Mouse (Mus musculus) MEL-GATA-1-ER (cell line): ENCODE data around the gene B4galt1.

Experiments used
- DNase-seq: peaks from one replicate; pipeline ENCODE4 v3.0.0-alpha.2; 2012; ENCODE audit warnings: low read depth; ENCODE audit errors: extremely low read depth

B4galt1 gene

DNA sequence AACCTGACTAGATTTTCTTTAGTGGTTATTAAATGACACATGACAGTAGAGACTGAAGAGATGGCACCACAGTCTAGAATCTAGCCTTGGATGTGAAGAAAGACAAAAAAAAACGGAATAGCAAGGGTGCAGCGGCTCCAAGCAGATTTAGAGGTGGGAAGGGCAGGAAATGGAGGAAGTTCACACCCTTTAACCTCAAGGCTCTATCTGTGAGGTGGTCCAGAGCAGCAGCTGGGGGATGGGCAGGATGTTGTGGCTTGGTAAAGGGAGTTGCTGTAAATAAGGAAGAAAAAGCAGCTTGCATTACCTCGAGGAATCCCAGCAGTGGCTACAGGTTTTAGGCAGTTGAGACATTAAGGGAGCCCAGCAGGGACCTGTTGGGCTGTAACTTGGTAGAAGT lies 72.7 kb downstream of the B4galt1 start:
- DNase-seq: peak; percentile 91

DNA sequence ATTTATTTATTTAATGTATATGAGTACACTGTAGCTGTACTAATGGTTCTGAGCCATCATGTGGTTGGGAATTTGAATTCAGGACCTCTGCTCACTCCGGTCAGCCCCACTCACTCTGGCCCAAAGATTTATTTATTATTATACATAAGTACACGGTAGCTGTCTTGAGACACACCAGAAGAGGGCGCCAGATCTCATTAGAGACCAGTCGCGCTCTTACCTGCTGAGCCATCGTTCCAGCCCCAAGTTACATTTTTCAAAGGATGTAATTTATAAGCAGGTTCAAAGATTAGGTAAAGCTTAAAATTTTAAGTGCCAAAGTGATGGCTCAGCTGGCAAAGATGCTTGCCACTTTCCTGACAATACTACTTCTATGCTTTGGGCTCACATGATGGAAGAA lies 75.1 kb downstream of the B4galt1 start:
- DNase-seq: no peak

DNA sequence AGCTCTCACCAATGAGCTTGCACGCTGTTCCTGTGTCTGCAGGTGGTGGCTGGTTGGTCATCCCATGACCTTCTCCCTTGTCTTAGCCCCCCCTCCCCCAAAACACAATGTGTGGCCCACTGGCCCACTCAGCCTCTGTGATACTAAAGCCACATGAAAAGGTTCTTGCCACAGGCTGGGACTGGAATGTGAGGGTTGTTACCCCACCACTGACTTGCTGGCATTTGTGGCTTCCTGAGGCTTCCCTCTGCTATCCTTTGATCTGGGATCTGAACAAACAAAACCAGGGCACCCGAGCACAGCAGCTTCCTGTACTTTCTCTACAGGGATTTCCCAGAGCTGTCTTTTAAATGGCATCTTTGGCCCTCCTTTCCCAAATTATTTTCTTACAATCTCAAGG lies 76.7 kb downstream of the B4galt1 start:
- no peak for DNase-seq

DNA sequence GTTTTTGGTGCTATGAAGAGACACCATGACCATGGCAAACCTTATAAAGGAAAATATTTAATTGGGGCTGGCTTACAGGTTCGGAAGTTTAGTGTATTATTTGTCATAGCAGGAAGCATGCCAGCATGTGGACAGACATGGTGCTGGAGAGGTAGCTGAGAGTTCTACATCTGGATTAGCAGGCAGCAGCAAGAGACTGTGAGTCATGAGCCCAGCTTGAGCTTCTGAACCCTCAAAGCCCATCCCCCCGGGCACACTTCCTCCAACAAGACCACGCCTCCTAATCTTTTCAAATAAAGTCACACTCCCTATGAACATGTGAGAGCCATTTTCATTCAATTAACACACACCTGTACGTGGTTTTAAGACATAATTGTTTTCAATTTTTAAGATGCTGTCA lies 77.4 kb downstream of the B4galt1 start:
- peak; percentile 50 for DNase-seq

DNA sequence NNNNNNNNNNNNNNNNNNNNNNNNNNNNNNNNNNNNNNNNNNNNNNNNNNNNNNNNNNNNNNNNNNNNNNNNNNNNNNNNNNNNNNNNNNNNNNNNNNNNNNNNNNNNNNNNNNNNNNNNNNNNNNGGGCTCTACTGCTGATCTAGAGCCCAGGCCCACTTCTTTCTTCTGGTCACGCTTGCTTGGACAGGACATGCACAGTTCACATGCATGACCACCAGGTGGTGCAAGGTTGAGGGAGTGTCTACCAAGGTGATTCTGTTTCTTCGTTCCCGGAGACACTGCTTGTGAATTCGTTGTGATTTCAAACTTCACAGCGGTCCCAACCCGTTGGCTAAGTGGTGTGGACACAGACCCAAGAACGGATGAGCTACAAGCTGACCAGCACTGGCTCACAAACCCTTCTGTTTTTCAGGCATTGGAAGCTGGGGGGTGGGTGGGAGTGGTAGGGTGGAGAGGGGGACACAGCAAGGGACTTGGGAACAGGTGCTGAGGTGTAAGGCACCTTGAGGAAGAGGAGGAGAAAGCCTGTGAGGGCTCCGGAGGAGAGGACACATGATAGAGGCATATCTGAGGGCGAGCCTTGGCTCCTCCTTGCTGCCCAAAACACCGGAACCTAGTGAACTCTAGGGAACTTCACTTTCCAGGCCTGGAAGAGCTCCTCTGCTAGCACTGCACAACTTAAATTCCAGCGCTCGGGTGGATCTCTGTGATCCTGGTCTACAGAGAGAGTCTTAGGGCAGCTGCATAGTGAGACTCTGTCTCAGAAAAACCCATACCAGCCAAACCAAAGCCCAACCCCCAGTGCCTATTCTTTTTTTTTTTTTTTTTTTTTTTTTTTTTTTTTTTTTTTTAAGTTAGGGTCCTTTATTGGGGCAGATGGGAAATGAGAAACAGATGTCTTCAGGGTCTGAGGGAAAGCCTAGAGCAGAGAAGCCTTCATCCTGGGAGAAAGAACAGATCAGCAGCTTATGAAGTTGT lies 79.2 kb downstream of the B4galt1 start:
- peak; percentile 63 for DNase-seq

DNA sequence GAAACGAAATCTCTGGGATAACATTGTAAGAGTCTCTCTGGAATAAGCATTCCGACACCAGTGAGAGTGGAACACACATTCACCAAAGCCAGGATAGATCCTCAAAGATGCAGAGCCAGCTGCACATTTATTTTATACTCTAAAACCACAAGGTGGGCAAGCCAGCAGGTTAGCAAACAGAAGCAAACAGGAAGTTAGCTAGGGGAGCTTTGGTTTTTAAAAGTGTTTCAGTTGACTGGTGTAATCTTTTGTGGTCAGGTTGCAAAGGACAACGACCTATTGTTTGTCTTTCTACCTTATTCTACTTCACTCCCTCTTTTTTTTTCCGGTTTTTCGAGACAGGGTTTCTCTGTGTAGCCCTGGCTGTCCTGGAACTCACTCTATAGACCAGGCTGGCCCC lies 93.9 kb downstream of the B4galt1 start:
- DNase-seq: no peak

DNA sequence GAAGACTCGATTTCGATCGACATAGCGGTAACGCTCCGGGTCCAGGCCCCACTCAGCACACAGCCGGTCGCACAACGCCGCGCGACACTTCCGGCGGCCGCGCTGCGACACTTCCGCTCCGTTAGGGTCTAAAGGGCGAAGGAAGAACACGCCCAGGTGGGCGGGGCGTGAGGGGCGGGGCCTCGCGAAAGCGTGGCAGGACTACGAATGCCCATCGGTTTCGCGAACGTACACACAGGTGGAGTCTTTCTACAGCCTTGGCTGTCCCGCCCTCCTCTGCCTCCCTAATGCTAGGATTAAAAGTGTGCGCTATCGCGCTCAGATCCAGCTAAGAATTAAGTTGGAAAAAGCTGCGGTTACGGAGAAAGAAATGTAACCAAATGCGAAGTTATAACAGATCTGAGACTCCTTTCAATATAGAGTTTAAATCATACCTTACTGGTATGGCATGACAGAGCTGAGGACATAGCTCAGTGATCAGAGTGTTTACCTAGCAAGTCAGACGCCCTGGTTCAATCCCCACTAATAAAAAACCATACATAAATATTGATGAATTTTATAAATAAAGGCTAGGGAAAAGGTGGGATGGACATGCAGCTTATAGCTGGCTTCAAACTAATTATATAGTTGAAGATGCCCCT lies 95.9 kb downstream of the B4galt1 start, which contains the start of gene Smu1:
Gene Smu1, minus strand, starts transcription at position 144 of the 641 bp plus-strand sequence.
- DNase-seq: peak; percentile 90

DNA sequence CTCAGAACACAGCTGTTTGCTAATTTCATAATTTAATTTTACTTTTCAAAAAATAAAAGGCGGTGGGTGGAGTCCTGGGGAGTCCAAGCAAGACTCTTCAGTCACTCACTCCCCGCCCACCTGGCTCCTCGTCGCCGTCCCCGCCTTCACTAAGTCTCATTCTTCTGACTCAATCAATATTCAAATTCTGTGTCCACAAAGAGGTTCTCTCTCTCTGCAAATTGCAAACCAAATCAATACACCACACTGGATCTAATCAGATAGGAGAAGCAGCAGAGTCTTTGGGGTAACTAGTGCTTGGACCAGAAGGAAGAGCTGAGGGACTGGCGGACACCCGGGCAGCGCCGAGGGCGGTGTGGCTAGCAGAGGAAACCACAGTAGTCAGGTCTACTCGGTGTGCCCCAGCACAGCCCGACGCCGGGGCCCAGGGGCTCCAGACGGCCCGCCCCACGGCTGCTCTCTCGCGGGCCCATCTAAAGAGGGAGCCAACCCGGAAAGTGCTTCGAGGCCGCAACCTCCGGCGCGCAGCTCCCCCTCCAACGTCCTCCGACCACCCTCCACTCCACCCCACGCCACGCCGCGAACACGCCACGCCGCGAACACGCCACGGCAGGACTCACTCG lies 96.5 kb downstream of the B4galt1 start:
- DNase-seq: no peak
